Mouse (Mus musculus): ENCODE data around the gene 4931429L15Rik. TPM values are rescaled to one million over a fixed set of nuclear protein-coding genes. Genes with fewer than 3 reads are reported as not detected.
A peak's percentile ranks its signal among the peaks of the same experiment; 100 is the strongest.

Gene 4931429L15Rik
- total RNA-seq, 2 experiments from 2014 or later: not detected

DNA sequence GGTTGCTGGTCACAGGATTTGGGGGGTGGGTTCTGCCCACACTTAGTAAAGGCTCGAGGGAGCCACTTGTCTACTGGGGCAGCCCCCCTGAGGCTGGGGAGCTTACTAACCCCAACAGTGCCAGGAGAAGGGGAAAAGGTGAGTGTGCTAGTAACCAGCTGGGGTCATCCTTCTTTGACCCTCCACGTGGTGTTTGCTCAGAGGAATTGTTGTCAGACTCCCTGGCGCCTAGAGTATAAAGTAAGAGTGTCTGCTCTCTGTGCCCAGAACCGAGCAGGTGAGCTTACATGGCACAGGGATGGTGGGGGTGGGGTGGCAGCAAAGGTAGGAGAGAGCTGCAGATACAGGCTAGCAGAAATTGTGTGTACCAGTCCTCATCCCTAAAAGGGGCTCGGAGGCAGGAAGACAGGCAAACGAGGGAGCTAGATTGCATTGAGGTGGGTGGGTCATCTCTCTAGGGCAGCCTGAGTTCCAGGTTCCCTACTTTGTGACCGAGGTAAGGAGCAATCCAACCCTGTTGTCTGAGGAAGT lies 51.4 kb downstream of the 4931429L15Rik start, which contains the start of gene Apoa5:
Gene Apoa5, plus strand, starts transcription at position 291 of the 531 bp plus-strand sequence.
- ATAC-seq (replicated peaks; ENCODE audit: poor library complexity, severe bottlenecking): no peak

DNA sequence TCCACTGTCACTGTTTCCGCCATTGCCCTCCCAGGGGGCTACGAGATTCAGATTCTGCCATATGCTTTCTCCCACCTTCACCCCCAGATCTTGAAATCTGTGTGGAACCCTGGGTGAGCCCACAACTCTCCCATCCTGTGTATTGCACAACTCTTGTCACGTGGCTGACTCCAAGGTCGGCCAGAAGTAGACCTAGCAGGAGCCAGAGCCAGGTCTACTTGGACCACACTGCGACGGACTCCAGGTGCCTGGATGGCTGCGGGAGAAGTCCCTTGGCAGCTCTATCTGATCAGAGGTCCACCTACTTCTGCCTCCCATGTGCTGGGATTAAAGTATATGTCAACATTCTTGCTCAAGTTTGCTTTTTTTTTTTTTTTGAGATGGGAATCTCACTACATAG lies 58.7 kb downstream of the 4931429L15Rik start:
- 0 out of 2 replicates have a peak, but pooled peaks have one; percentile 31 for ATAC-seq (replicated peaks; ENCODE audit: poor library complexity, severe bottlenecking)

GRCm38 (mm10) chr9:46259111-46259510 lies 60.7 kb downstream of the 4931429L15Rik start:
- no peak for ATAC-seq (replicated peaks; ENCODE audit: poor library complexity, severe bottlenecking)

DNA sequence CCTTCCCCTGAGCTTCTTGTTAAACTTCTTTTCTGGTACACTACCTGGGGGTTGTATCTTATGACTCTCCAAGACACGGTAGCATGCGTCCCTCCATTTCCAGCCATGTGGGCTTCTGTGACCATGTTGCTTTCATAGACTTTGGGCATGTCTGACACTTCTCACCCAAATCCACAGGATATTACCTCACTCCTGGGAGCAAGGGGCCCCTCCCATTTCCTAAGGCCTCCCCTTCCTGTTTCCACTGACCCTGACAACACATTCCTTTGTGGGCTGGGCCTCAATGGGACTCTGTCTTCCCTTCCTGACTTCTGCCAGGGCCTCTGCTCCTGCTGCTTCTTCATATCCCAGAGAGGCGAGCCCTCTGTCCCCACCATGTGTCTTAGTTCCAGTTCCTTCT lies 62.2 kb downstream of the 4931429L15Rik start:
- ATAC-seq (replicated peaks; ENCODE audit: poor library complexity, severe bottlenecking): peak; percentile 89

DNA sequence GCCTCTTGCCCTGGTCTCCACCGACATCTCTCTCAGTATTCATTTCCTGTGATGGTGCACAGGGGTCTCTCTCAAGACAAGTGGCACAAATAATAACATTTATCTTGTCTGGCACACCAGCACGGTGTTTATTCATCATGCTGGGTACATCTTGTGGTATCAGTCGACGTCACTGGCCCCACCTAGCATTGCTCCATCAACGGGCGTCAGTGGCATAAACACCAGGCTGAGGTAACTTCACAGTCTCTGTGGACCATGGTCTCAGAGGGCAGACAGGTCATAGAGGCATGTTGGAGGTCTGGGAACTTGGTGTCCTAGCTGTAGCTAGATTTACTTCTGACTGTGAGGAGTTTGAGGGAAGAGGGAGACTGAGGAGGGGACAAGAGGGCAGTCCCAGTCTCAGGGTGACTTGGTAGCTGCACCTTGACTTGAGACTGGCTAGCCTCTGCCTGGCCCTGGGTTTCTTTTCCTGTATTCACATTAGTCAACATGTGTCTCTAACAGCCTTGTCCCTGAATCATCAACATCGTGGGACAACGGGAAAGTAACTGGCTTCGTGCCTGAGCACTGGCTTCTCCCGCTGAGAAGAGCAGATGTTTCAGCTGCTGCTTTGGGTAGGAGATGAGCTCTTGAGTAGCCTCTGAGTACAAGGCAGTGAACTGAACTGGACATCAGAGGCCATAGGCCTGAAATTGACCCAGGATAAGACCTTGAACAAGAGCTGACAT lies 63.0 kb downstream of the 4931429L15Rik start:
- no peak for ATAC-seq (replicated peaks; ENCODE audit: poor library complexity, severe bottlenecking)

GRCm38 (mm10) chr9:46256177-46256576 lies 63.6 kb downstream of the 4931429L15Rik start:
- no peak for ATAC-seq (replicated peaks; ENCODE audit: poor library complexity, severe bottlenecking)

Other genes starting within 250 kb of the 4931429L15Rik start
- gene Apoa1, start 91.4 kb downstream of the 4931429L15Rik start, total RNA-seq (2014; fragmentation: Nextera tagmentation): not detected in 2 replicates
- gene Apoa1, start 91.4 kb downstream of the 4931429L15Rik start, total RNA-seq (2017): not detected in 2 replicates
- not detected in 2 replicates for gene Apoc3, start 84.3 kb downstream of the 4931429L15Rik start, total RNA-seq (2014; fragmentation: Nextera tagmentation)
- not detected in 2 replicates for gene Apoc3, start 84.3 kb downstream of the 4931429L15Rik start, total RNA-seq (2017)
- gene Apoa4, start 79.3 kb downstream of the 4931429L15Rik start, total RNA-seq (2014; fragmentation: Nextera tagmentation): not detected in 2 replicates
- not detected in 2 replicates for gene Apoa4, start 79.3 kb downstream of the 4931429L15Rik start, total RNA-seq (2017)
- gene Apoa5, start 51.4 kb downstream of the 4931429L15Rik start, total RNA-seq (2014; fragmentation: Nextera tagmentation): not detected in 2 replicates
- gene Apoa5, start 51.4 kb downstream of the 4931429L15Rik start, total RNA-seq (2017): not detected in 2 replicates
- gene Zpr1, start 46.9 kb downstream of the 4931429L15Rik start, total RNA-seq (2014; fragmentation: Nextera tagmentation): 28.1 and 50.4 TPM in 2 replicates
- 36.1 and 42.8 TPM in 2 replicates for gene Zpr1, start 46.9 kb downstream of the 4931429L15Rik start, total RNA-seq (2017)
- 22.3 and 28.0 TPM in 2 replicates for gene Bud13, start 37.0 kb downstream of the 4931429L15Rik start, total RNA-seq (2014; fragmentation: Nextera tagmentation)
- 15.6 and 16.2 TPM in 2 replicates for gene Bud13, start 37.0 kb downstream of the 4931429L15Rik start, total RNA-seq (2017)

All from granulocyte monocyte progenitor cell, adult 5-6 weeks (primary cell).